Mouse (Mus musculus) bone marrow macrophage, adult 2 months (primary cell): ENCODE measurements around the gene Ptpre.

Experiments used
- CTCF ChIP-seq: IDR thresholded peaks from 2 replicates; pipeline ENCODE4 v1.5.1; 2012; ENCODE audit warnings: low read depth, mild to moderate bottlenecking, low read length, moderate library complexity
- POLR2A ChIP-seq: IDR thresholded peaks from 2 replicates; pipeline ENCODE4 v1.6.1; 2012; ENCODE audit warnings: mild to moderate bottlenecking, low read depth, low read length, borderline replicate concordance

DNA sequence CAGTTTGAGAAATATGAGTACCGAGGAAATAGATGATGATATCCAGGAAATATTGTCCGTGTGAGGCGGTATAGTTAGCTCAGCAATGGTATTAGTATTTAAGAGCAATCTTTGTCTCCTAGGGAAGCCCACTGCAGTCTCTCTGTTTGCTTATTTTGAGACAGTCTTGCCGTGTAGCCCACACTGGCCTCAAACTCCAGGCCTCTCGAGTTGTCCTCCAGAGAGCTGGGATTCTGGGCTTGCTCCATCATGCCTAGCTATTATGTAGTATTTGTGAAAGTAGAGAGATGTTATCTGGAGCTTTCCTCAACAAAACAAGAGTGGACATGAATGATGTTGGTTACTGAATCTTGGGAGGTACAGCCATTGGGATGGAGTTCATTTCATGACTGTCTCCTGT is 197.1 kb downstream of the Ptpre start:
- no peak for TF ChIP-seq CTCF
- no peak for TF ChIP-seq POLR2A
